Mouse (Mus musculus) adrenal gland, adult 8-10 months (tissue): ENCODE measurements around the gene Klf5. TPM values are rescaled to one million over a fixed set of nuclear protein-coding genes. Genes with fewer than 3 reads are reported as not detected.

Experiments used
- total RNA-seq, 4 experiments: library from RNA; stranded (reverse); gene quantifications; 2 replicates each; pipeline ENCODE4 v1.2.4; 2022

Klf5 gene
- total RNA-seq, 4 experiments from 2014 or later = 7.5 to 10.4 (median 8.1) TPM

Other genes with a start within 250 kb of the Klf5 start
- 10 to 100 TPM in 3 of 4 experiments, 1 to 10 TPM in 1; 8.8 to 16.4 (median 13.4) TPM for gene Pibf1, start 199.3 kb upstream of the Klf5 start, total RNA-seq
- 10 to 100 TPM; 17.4 to 25.6 (median 21.8) TPM for gene Dis3, start 198.9 kb upstream of the Klf5 start, total RNA-seq